Mouse (Mus musculus): ENCODE data around the gene Aff4. TPM values are rescaled to one million over a fixed set of nuclear protein-coding genes. Genes with fewer than 3 reads are reported as not detected.

Aff4 gene
- polyA plus RNA-seq (2017; shearing (Covaris generic)): 356 TPM

GRCm38 (mm10) chr11:53350291-53351223 lies at the start of gene Aff4:
Aff4 (plus strand) TSS chr11:53350833.

GRCm38 (mm10) chr11:53324512-53324968 lies 26.1 kb upstream of the Aff4 start, which contains the start of gene Zcchc10:
Zcchc10 (plus strand) TSS chr11:53324679.

GRCm38 (mm10) chr11:53423036-53423435 lies 72.4 kb downstream of the Aff4 start, which contains the start of gene Leap2:
Leap2 (minus strand) TSS chr11:53423170.

GRCm38 (mm10) chr11:53430670-53431346 lies 80.2 kb downstream of the Aff4 start, which contains the start of the genes Uqcrq and Gdf9:
Uqcrq (minus strand) TSS chr11:53430831.
Gdf9 (plus strand) TSS chr11:53431023.

GRCm38 (mm10) chr11:53456474-53457371 lies 106.1 kb downstream of the Aff4 start, which contains the start of the genes Gm10447 and Shroom1:
Gm10447 (minus strand) TSS chr11:53457110.
Shroom1 (plus strand) TSS chr11:53457205.

GRCm38 (mm10) chr11:53469968-53470695 lies 119.5 kb downstream of the Aff4 start, which contains the start of gene Gm9837:
Gm9837 (minus strand) TSS chr11:53470479.

Other genes with a start within 250 kb of the Aff4 start
- 144 TPM for gene Hspa4, start 50.4 kb upstream of the Aff4 start, polyA plus RNA-seq (2017; shearing (Covaris generic))
- gene Zcchc10, start 26.2 kb upstream of the Aff4 start, polyA plus RNA-seq (2017; shearing (Covaris generic)): 27.1 TPM
- gene Leap2, start 72.3 kb downstream of the Aff4 start, polyA plus RNA-seq (2017; shearing (Covaris generic)): not detected
- 209 TPM for gene Uqcrq, start 80.0 kb downstream of the Aff4 start, polyA plus RNA-seq (2017; shearing (Covaris generic))
- 0.34 TPM for gene Gdf9, start 80.2 kb downstream of the Aff4 start, polyA plus RNA-seq (2017; shearing (Covaris generic))
- 0.16 TPM for gene Gm10447, start 106.3 kb downstream of the Aff4 start, polyA plus RNA-seq (2017; shearing (Covaris generic))
- not detected for gene Shroom1, start 106.4 kb downstream of the Aff4 start, polyA plus RNA-seq (2017; shearing (Covaris generic))
- gene Gm9837, start 119.6 kb downstream of the Aff4 start, polyA plus RNA-seq (2017; shearing (Covaris generic)): not detected
- gene Gm9945, start 129.3 kb downstream of the Aff4 start, polyA plus RNA-seq (2017; shearing (Covaris generic)): not detected
- not detected for gene Sowaha, start 129.4 kb downstream of the Aff4 start, polyA plus RNA-seq (2017; shearing (Covaris generic))
- gene Sept8, start 168.4 kb downstream of the Aff4 start, polyA plus RNA-seq (2017; shearing (Covaris generic)): 1.9 TPM
- gene Kif3a, start 216.5 kb downstream of the Aff4 start, polyA plus RNA-seq (2017; shearing (Covaris generic)): 6.9 TPM

Measured in effector memory CD4-positive, alpha-beta T cell, adult 7 months (primary cell).